Mouse (Mus musculus): ENCODE results near the gene Trim63. TPM values are rescaled to one million over a fixed set of nuclear protein-coding genes. Genes with fewer than 3 reads are reported as not detected.
"Not testable (repeated sequence)": the region's sequence is repeated elsewhere in the genome, so short reads cannot be mapped to it uniquely, and the experiment has no call there.

The Trim63 gene
- polyA plus RNA-seq, 1 experiment, result 7.4 TPM

DNA sequence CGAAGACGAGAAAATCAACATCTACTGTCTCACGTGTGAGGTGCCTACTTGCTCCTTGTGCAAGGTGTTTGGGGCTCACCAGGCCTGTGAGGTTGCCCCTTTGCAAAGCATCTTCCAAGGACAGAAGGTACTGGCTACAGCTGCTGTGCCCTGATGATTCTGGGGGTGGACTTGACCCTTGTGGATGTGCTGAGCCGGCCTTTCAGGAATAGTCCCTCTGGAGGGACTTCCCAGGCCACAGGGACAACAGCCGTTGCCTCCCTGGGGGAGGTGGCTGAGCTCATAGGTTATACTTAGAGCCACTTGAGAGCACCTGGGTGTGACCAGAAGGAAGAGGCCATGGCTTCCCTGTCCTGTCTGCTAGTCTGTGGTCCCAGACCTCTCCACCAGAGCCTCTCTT, 4.8 kb downstream of the Trim63 start:
- no peak overlapping the region for H3K4me3 ChIP-seq (ENCODE audit: insufficient read depth, low read depth, low read length)
- no peak for TF ChIP-seq CTCF (conservative IDR thresholded peaks at IDR 0.05; ENCODE audit: insufficient read depth, insufficient read length, low read depth, low read length)
- DNase-seq, result no peak
- no peaks in the 10 kb centered on the region for H3K27me3 ChIP-seq (replicated peaks; ENCODE audit: control insufficient read depth, insufficient read depth, low read length)
- no peak overlapping the region for H3K27ac ChIP-seq (ENCODE audit: insufficient read depth, low read depth, low read length)
- WGBS, result 67% methylated on average over 5 of the region's 5 CpGs
- no peaks in the 10 kb centered on the region for H3K36me3 ChIP-seq (ENCODE audit: control insufficient read depth, insufficient read depth, low read length)
- no peaks in the 10 kb centered on the region; the same call in 1 of the 2 replicates for H3K4me1 ChIP-seq (ENCODE audit: control insufficient read depth, insufficient read depth, low read length)

DNA sequence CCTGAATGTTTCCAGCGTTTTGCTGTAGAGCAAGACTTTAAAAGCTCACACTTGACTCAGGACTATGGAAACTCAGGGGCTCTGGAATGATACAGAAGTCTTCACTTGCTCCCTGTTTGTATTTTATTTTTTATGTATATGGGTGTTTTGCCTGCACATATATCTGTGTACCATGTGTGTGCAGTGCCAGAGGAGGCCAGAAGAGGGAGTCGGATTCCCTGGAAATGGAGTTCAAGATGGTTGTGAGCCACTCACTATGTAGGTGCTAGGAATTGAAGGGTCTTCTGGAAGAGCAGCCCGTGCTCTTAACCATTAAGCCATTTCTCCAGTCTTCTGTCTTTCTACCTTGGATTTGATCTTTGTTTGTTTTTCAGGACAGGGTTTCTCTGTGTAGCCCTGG, 6.6 kb downstream of the Trim63 start:
- Histone ChIP-seq H3K4me1 (ENCODE audit: control insufficient read depth, insufficient read depth, low read length) (peaks cover 5% of the 10 kb centered on the region; the same call in 1 of the 2 replicates), H3K36me3 (ENCODE audit: control insufficient read depth, insufficient read depth, low read length) (no peaks in the 10 kb centered on the region), H3K27ac (ENCODE audit: insufficient read depth, low read depth, low read length) (no peak overlapping the region), H3K4me3 (ENCODE audit: insufficient read depth, low read depth, low read length) (no peak overlapping the region), H3K27me3 (replicated peaks; ENCODE audit: control insufficient read depth, insufficient read depth, low read length) (no peaks in the 10 kb centered on the region)
- WGBS, result 66% methylated on average over 3 of the region's 3 CpGs
- DNase-seq, result no peak
- peak; percentile 39; the same call in 1 of the 2 replicates for TF ChIP-seq CTCF (conservative IDR thresholded peaks at IDR 0.05; ENCODE audit: insufficient read depth, insufficient read length, low read depth, low read length)
- TF ChIP-seq POLR2A (IDR thresholded peaks at IDR 0.05; ENCODE audit: low read depth, low read length), result no peak

DNA sequence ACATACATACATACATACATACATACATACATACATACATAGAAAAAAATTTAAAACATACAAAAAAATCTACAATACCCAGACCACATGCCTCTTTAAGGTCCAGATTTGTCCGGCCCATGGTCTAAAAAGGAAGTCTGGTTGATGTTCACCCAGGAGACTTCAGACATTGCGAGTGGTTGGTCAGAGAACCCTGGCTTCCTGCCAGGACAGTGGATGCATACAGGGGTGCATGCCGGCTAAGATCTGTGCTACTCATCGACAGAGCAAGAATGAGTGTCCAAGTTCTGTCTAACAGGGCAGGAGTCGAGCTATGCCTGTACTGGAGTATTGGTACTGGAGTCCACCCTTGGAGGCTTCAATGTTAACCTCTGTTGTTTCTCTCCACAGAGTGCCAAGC, 9.7 kb downstream of the Trim63 start:
- Histone ChIP-seq H3K27ac (ENCODE audit: insufficient read depth, low read depth, low read length) (peak overlapping the region; percentile 80), H3K4me1 (ENCODE audit: control insufficient read depth, insufficient read depth, low read length) (peaks cover 5% of the 10 kb centered on the region; the same call in 1 of the 2 replicates), H3K4me3 (ENCODE audit: insufficient read depth, low read depth, low read length) (peak overlapping the region; percentile 58), H3K27me3 (replicated peaks; ENCODE audit: control insufficient read depth, insufficient read depth, low read length) (no peaks in the 10 kb centered on the region), H3K36me3 (ENCODE audit: control insufficient read depth, insufficient read depth, low read length) (no peaks in the 10 kb centered on the region)
- peak; percentile 93 for DNase-seq
- TF ChIP-seq POLR2A (IDR thresholded peaks at IDR 0.05; ENCODE audit: low read depth, low read length), result peak; percentile 29
- TF ChIP-seq CTCF (conservative IDR thresholded peaks at IDR 0.05; ENCODE audit: insufficient read depth, insufficient read length, low read depth, low read length), result no peak
- WGBS, result 24% methylated on average over 5 of the region's 5 CpGs

DNA sequence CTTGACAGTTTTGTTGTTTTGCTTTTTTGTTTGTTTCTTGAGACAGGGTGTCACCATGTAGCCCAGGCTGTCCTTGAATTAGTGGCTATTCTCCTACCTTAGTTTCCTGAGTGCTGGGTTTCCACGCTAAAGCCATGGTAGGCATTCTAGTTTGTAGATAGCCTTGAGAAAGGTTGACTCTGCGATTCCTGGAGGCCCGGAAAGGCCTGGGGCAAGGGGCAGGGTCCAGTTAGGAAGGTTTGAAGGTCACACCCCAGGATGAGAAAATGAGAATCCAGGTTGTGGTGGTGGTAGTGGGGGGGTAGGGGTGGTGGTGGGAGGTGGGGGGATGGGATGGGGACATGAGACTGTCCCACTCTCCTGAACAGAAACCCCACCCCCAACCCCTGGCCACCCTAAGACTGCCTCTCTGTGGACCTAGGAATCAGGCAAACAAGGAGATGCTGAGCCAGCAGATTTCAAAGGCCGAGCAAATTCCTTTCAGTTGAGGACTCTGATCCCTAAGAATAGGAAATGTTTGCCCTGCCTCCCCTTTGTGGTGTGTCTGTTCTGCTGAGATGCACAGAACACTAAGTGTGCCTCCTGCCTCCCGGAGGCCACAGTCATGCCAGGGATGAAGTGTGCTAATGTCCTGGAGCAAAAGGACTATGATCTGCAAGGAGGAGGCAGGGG, 12.1 kb downstream of the Trim63 start:
- DNase-seq, result peak; percentile 95
- peak overlapping the region; percentile 23 for H3K4me3 ChIP-seq (ENCODE audit: insufficient read depth, low read depth, low read length)
- no peaks in the 10 kb centered on the region for H3K27me3 ChIP-seq (replicated peaks; ENCODE audit: control insufficient read depth, insufficient read depth, low read length)
- H3K36me3 ChIP-seq (ENCODE audit: control insufficient read depth, insufficient read depth, low read length), result no peaks in the 10 kb centered on the region
- WGBS, result 45% methylated on average over 5 of the region's 5 CpGs
- peak overlapping the region; percentile 80 for H3K27ac ChIP-seq (ENCODE audit: insufficient read depth, low read depth, low read length)
- TF ChIP-seq CTCF (conservative IDR thresholded peaks at IDR 0.05; ENCODE audit: insufficient read depth, insufficient read length, low read depth, low read length) (no peak), POLR2A (IDR thresholded peaks at IDR 0.05; ENCODE audit: low read depth, low read length) (no peak)
- peaks cover 13% of the 10 kb centered on the region; the same call in 1 of the 2 replicates for H3K4me1 ChIP-seq (ENCODE audit: control insufficient read depth, insufficient read depth, low read length)

DNA sequence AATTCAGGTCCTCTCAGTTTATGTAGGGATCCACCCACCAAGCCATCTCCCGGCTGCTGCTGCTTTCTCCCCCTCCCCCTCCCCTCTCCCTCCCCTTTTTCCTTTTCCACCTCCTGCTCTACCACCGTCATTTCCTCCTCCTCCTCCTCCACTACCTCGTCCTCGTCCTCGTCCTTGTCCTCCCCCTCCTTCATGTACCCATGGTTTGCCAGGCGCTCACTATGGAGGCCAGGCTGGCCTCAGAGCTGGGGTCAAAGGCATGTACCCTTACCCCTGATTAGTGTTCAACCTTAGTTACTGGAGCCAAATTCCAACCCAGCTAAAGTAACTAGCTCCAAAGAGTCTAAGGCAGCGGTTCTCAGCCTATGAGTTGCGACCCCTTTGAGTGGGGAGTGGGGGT, 13.2 kb downstream of the Trim63 start:
- TF ChIP-seq POLR2A (IDR thresholded peaks at IDR 0.05; ENCODE audit: low read depth, low read length) (no peak), CTCF (conservative IDR thresholded peaks at IDR 0.05; ENCODE audit: insufficient read depth, insufficient read length, low read depth, low read length) (no peak)
- Histone ChIP-seq H3K27ac (ENCODE audit: insufficient read depth, low read depth, low read length) (peak overlapping the region; percentile 78), H3K36me3 (ENCODE audit: control insufficient read depth, insufficient read depth, low read length) (no peaks in the 10 kb centered on the region), H3K4me3 (ENCODE audit: insufficient read depth, low read depth, low read length) (peak overlapping the region; percentile 23; the same call in 1 of the 2 replicates), H3K4me1 (ENCODE audit: control insufficient read depth, insufficient read depth, low read length) (peaks cover 13% of the 10 kb centered on the region; the same call in 1 of the 2 replicates), H3K27me3 (replicated peaks; ENCODE audit: control insufficient read depth, insufficient read depth, low read length) (no peaks in the 10 kb centered on the region)
- 37% methylated on average over 8 of the region's 8 CpGs for WGBS
- peak; percentile 77 for DNase-seq

DNA sequence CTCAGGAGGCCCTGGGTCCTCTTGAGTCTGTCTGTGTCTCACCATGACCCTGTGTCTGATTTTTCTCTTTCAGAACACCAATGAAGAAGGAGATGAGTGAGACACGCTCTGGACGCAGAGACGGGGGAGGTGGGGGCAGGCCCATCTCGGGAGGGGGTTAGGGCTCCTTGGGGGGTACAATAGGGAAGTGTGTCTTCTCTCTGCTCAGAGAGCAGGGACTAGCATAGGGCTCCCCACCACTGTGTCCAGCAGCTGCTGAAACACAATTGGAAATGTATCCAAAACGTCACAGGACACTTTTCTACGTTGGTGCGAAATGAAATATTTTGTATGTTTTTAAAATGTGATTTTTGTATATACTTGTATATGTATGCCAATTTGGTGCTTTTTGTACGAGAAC, 13.9 kb downstream of the Trim63 start:
- peaks cover 13% of the 10 kb centered on the region; the same call in 1 of the 2 replicates for H3K4me1 ChIP-seq (ENCODE audit: control insufficient read depth, insufficient read depth, low read length)
- no peak for TF ChIP-seq POLR2A (IDR thresholded peaks at IDR 0.05; ENCODE audit: low read depth, low read length)
- no peak for TF ChIP-seq CTCF (conservative IDR thresholded peaks at IDR 0.05; ENCODE audit: insufficient read depth, insufficient read length, low read depth, low read length)
- no peak for DNase-seq
- no peaks in the 10 kb centered on the region for H3K36me3 ChIP-seq (ENCODE audit: control insufficient read depth, insufficient read depth, low read length)
- H3K4me3 ChIP-seq (ENCODE audit: insufficient read depth, low read depth, low read length), result no peak overlapping the region
- WGBS, result 84% methylated on average over 8 of the region's 8 CpGs
- no peaks in the 10 kb centered on the region for H3K27me3 ChIP-seq (replicated peaks; ENCODE audit: control insufficient read depth, insufficient read depth, low read length)
- H3K27ac ChIP-seq (ENCODE audit: insufficient read depth, low read depth, low read length), result peak overlapping the region; percentile 78

DNA sequence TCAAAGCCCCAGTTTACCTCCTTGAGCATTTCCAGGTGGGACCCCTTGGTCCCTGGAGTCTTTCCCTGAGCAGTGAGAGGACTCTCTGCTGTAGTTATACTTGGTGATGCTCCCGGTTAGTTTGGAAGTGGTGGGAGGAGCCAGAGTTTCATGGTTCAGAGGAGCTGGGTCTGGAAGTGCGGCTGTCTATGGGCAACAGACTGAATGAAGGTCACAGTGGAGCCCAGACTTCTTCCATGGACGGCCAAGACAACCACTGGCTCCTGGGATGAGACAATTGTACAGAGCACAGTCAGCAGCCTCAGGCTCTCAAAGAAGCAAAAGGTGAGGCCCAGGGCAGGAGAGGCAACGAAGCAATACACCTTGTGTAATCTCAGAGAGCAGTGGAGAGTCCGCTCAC, 15.4 kb downstream of the Trim63 start:
- 32% methylated on average over 5 of the region's 5 CpGs for WGBS
- Histone ChIP-seq H3K27me3 (replicated peaks; ENCODE audit: control insufficient read depth, insufficient read depth, low read length) (no peaks in the 10 kb centered on the region), H3K4me1 (ENCODE audit: control insufficient read depth, insufficient read depth, low read length) (peaks cover 13% of the 10 kb centered on the region; the same call in 1 of the 2 replicates), H3K4me3 (ENCODE audit: insufficient read depth, low read depth, low read length) (no peak overlapping the region), H3K27ac (ENCODE audit: insufficient read depth, low read depth, low read length) (peak overlapping the region; percentile 76), H3K36me3 (ENCODE audit: control insufficient read depth, insufficient read depth, low read length) (no peaks in the 10 kb centered on the region)
- peak; percentile 89 for DNase-seq
- TF ChIP-seq POLR2A (IDR thresholded peaks at IDR 0.05; ENCODE audit: low read depth, low read length) (no peak), CTCF (conservative IDR thresholded peaks at IDR 0.05; ENCODE audit: insufficient read depth, insufficient read length, low read depth, low read length) (no peak)

DNA sequence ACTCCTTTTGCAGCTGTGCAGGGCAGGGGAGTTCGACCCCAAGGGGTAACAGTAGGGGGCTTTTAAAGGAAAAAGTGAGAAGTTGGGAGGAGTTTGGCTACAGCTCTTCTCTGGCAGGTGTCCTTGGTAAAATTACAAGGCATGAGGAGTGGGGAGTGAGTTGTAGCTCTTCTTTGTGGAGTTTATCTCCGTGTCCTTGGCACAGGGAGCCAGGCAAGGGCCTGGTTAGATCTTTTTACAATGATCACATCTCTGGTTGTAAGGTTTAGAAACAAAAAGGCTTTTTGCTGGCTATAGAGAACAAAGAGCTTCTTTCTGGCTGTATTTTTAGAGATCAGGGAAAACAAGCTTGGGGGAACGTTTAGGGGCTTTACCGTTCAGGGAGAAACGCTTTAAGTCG, 26.3 kb downstream of the Trim63 start:
- H3K4me3 ChIP-seq (ENCODE audit: insufficient read depth, low read depth, low read length); H3K36me3 ChIP-seq (ENCODE audit: control insufficient read depth, insufficient read depth, low read length); H3K27me3 ChIP-seq (replicated peaks; ENCODE audit: control insufficient read depth, insufficient read depth, low read length); H3K27ac ChIP-seq (ENCODE audit: insufficient read depth, low read depth, low read length); DNase-seq; H3K4me1 ChIP-seq (ENCODE audit: control insufficient read depth, insufficient read depth, low read length): not testable (repeated sequence)
- 72% methylated on average over 6 of the region's 6 CpGs for WGBS

Data from kidney, adult 2 months (tissue).